Mouse (Mus musculus): ENCODE data around the gene Mlf2. TPM values are rescaled to one million over a fixed set of nuclear protein-coding genes. Genes with fewer than 3 reads are reported as not detected.

Mlf2 gene
- 391 and 402 TPM in 2 replicates for polyA plus RNA-seq (2014; fragmentation: Nextera tagmentation; extraction: Ambion mirVana)

GRCm38 (mm10) chr6:124930754-124931524, at the start of gene Mlf2:
Gene Mlf2 (plus strand): TSS chr6:124931386.
- 1% methylated on average over 46 of the region's 64 CpGs for WGBS
- H3K4me3 ChIP-seq (ENCODE audit: low read depth, low read length): peak within 1 kb of the TSS; percentile 88
- H3K27me3 ChIP-seq (ENCODE audit: control insufficient read depth, insufficient read depth, low read length): no peaks in the 10 kb centered on the region
- peaks cover 7% of the 10 kb centered on the region; the same call in 1 of the 2 replicates for H3K4me1 ChIP-seq (ENCODE audit: control insufficient read depth, insufficient read depth, low read length)
- peaks cover 6% of the 10 kb centered on the region for H3K36me3 ChIP-seq (replicated peaks; ENCODE audit: control insufficient read depth, insufficient read depth, low read depth, low read length)
- ATAC-seq (replicated peaks; ENCODE audit: insufficient number of reproducible peaks, low FRiP score, low TSS enrichment, low read depth) (peak; percentile 96), DNase-seq (ENCODE audit: low spot score) (peak; percentile 99)
- H3K27ac ChIP-seq (replicated peaks; ENCODE audit: low read depth, low read length): peak within 1 kb of the TSS; percentile 88
- no peaks in the 10 kb centered on the region for H3K9me3 ChIP-seq (replicated peaks; ENCODE audit: control insufficient read depth, low read length)
- H3K4me2 ChIP-seq (ENCODE audit: low read depth, low read length): peak within 1 kb of the TSS; percentile 86
- peak within 1 kb of the TSS; percentile 92 for H3K9ac ChIP-seq (replicated peaks; ENCODE audit: low read length)

GRCm38 (mm10) chr6:124881821-124882220, 49.4 kb upstream of the Mlf2 start:
- H3K9me3 ChIP-seq (replicated peaks; ENCODE audit: control insufficient read depth, low read length): no peaks in the 10 kb centered on the region
- WGBS: 89% methylated on average over 9 of the region's 9 CpGs
- no peaks in the 10 kb centered on the region for H3K36me3 ChIP-seq (replicated peaks; ENCODE audit: control insufficient read depth, insufficient read depth, low read depth, low read length)
- H3K27ac ChIP-seq (replicated peaks; ENCODE audit: low read depth, low read length): no peak overlapping the region
- no peak overlapping the region for H3K4me2 ChIP-seq (ENCODE audit: low read depth, low read length)
- no peak overlapping the region for H3K9ac ChIP-seq (replicated peaks; ENCODE audit: low read length)
- DNase-seq (ENCODE audit: low spot score) (no peak), ATAC-seq (replicated peaks; ENCODE audit: insufficient number of reproducible peaks, low FRiP score, low TSS enrichment, low read depth) (no peak)
- H3K4me3 ChIP-seq (ENCODE audit: low read depth, low read length): no peak overlapping the region
- no peaks in the 10 kb centered on the region for H3K27me3 ChIP-seq (ENCODE audit: control insufficient read depth, insufficient read depth, low read length)
- H3K4me1 ChIP-seq (ENCODE audit: control insufficient read depth, insufficient read depth, low read length): no peaks in the 10 kb centered on the region

GRCm38 (mm10) chr6:124883351-124883750, 47.8 kb upstream of the Mlf2 start:
- ATAC-seq (replicated peaks; ENCODE audit: insufficient number of reproducible peaks, low FRiP score, low TSS enrichment, low read depth): no peak
- H3K4me1 ChIP-seq (ENCODE audit: control insufficient read depth, insufficient read depth, low read length): no peaks in the 10 kb centered on the region
- no peaks in the 10 kb centered on the region for H3K36me3 ChIP-seq (replicated peaks; ENCODE audit: control insufficient read depth, insufficient read depth, low read depth, low read length)
- no peaks in the 10 kb centered on the region for H3K27me3 ChIP-seq (ENCODE audit: control insufficient read depth, insufficient read depth, low read length)
- no peak overlapping the region for H3K4me3 ChIP-seq (ENCODE audit: low read depth, low read length)
- no peak for DNase-seq (ENCODE audit: low spot score)
- H3K9ac ChIP-seq (replicated peaks; ENCODE audit: low read length): no peak overlapping the region
- no peaks in the 10 kb centered on the region for H3K9me3 ChIP-seq (replicated peaks; ENCODE audit: control insufficient read depth, low read length)
- H3K4me2 ChIP-seq (ENCODE audit: low read depth, low read length): no peak overlapping the region
- H3K27ac ChIP-seq (replicated peaks; ENCODE audit: low read depth, low read length): no peak overlapping the region
- WGBS: 73% methylated on average over 10 of the region's 10 CpGs

GRCm38 (mm10) chr6:124884714-124885500, 46.3 kb upstream of the Mlf2 start:
- no peaks in the 10 kb centered on the region for H3K27me3 ChIP-seq (ENCODE audit: control insufficient read depth, insufficient read depth, low read length)
- no peak overlapping the region for H3K4me2 ChIP-seq (ENCODE audit: low read depth, low read length)
- H3K36me3 ChIP-seq (replicated peaks; ENCODE audit: control insufficient read depth, insufficient read depth, low read depth, low read length): no peaks in the 10 kb centered on the region
- no peak for ATAC-seq (replicated peaks; ENCODE audit: insufficient number of reproducible peaks, low FRiP score, low TSS enrichment, low read depth)
- DNase-seq (ENCODE audit: low spot score): no peak
- 81% methylated on average over 10 of the region's 10 CpGs for WGBS
- H3K27ac ChIP-seq (replicated peaks; ENCODE audit: low read depth, low read length): no peak overlapping the region
- H3K9me3 ChIP-seq (replicated peaks; ENCODE audit: control insufficient read depth, low read length): no peaks in the 10 kb centered on the region
- no peak overlapping the region for H3K4me3 ChIP-seq (ENCODE audit: low read depth, low read length)
- H3K4me1 ChIP-seq (ENCODE audit: control insufficient read depth, insufficient read depth, low read length): no peaks in the 10 kb centered on the region
- no peak overlapping the region for H3K9ac ChIP-seq (replicated peaks; ENCODE audit: low read length)

- Histone ChIP-seq H3K27me3 (ENCODE audit: control insufficient read depth, insufficient read depth, low read length) (no peaks in the 10 kb centered on the region), H3K27ac (replicated peaks; ENCODE audit: low read depth, low read length) (no peak overlapping the region), H3K4me2 (ENCODE audit: low read depth, low read length) (no peak overlapping the region), H3K36me3 (replicated peaks; ENCODE audit: control insufficient read depth, insufficient read depth, low read depth, low read length) (no peaks in the 10 kb centered on the region), H3K4me1 (ENCODE audit: control insufficient read depth, insufficient read depth, low read length) (no peaks in the 10 kb centered on the region), H3K9ac (replicated peaks; ENCODE audit: low read length) (no peak overlapping the region), H3K9me3 (replicated peaks; ENCODE audit: control insufficient read depth, low read length) (no peaks in the 10 kb centered on the region), H3K4me3 (ENCODE audit: low read depth, low read length) (no peak overlapping the region)
- 86% methylated on average over 8 of the region's 8 CpGs for WGBS
- ATAC-seq (replicated peaks; ENCODE audit: insufficient number of reproducible peaks, low FRiP score, low TSS enrichment, low read depth): no peak
- no peak for DNase-seq (ENCODE audit: low spot score)
Measured at GRCm38 (mm10) chr6:124885956-124886381, 45.2 kb upstream of the Mlf2 start.

- ATAC-seq (replicated peaks; ENCODE audit: insufficient number of reproducible peaks, low FRiP score, low TSS enrichment, low read depth): no peak
- Histone ChIP-seq H3K4me2 (ENCODE audit: low read depth, low read length) (no peak within 1 kb of the TSS), H3K9me3 (replicated peaks; ENCODE audit: control insufficient read depth, low read length) (no peaks in the 10 kb centered on the region), H3K27me3 (ENCODE audit: control insufficient read depth, insufficient read depth, low read length) (no peaks in the 10 kb centered on the region), H3K4me3 (ENCODE audit: low read depth, low read length) (no peak within 1 kb of the TSS), H3K27ac (replicated peaks; ENCODE audit: low read depth, low read length) (no peak within 1 kb of the TSS), H3K9ac (replicated peaks; ENCODE audit: low read length) (no peak within 1 kb of the TSS), H3K4me1 (ENCODE audit: control insufficient read depth, insufficient read depth, low read length) (no peaks in the 10 kb centered on the region), H3K36me3 (replicated peaks; ENCODE audit: control insufficient read depth, insufficient read depth, low read depth, low read length) (no peaks in the 10 kb centered on the region)
- DNase-seq (ENCODE audit: low spot score): no peak
- 89% methylated on average over 9 of the region's 9 CpGs for WGBS
Measured at GRCm38 (mm10) chr6:124887986-124888385, 43.2 kb upstream of the Mlf2 start, which contains the start of gene Cd4. Gene Cd4 (minus strand): TSS chr6:124888221.

- Histone ChIP-seq H3K27me3 (ENCODE audit: control insufficient read depth, insufficient read depth, low read length) (no peaks in the 10 kb centered on the region), H3K27ac (replicated peaks; ENCODE audit: low read depth, low read length) (no peak overlapping the region)
- WGBS: 89% methylated on average over 6 of the region's 6 CpGs
Measured at GRCm38 (mm10) chr6:124888555-124889125, 42.5 kb upstream of the Mlf2 start.

More at GRCm38 (mm10) chr6:124888555-124889125, 42.5 kb upstream of the Mlf2 start:
- Histone ChIP-seq H3K4me3 (ENCODE audit: low read depth, low read length) (no peak overlapping the region), H3K4me2 (ENCODE audit: low read depth, low read length) (no peak overlapping the region), H3K4me1 (ENCODE audit: control insufficient read depth, insufficient read depth, low read length) (no peaks in the 10 kb centered on the region), H3K9ac (replicated peaks; ENCODE audit: low read length) (no peak overlapping the region), H3K9me3 (replicated peaks; ENCODE audit: control insufficient read depth, low read length) (no peaks in the 10 kb centered on the region), H3K36me3 (replicated peaks; ENCODE audit: control insufficient read depth, insufficient read depth, low read depth, low read length) (no peaks in the 10 kb centered on the region)
- ATAC-seq (replicated peaks; ENCODE audit: insufficient number of reproducible peaks, low FRiP score, low TSS enrichment, low read depth) (no peak), DNase-seq (ENCODE audit: low spot score) (no peak)
